8 mouse cellular contexts compared by ENCODE assay signal in genomic region chr11:70763582-70763935, GRCm38 (mm10). TPM values are rescaled to one million over a fixed set of nuclear protein-coding genes. Genes with fewer than 3 reads are reported as not detected.
A peak's percentile ranks its signal among the peaks of the same experiment; 100 is the strongest.
DNase-seq lines count a peak whose midpoint lies in the region; ATAC-seq and TF ChIP-seq lines count a peak whose summit lies in the region.

No protein-coding gene starts in this region.

- DNase-seq in lung, postnatal 0 days (ENCODE audit: low spot score): no peak
- DNase-seq in lung, postnatal 25 days (ENCODE audit: low spot score): no peak
- peak; percentile 21 for DNase-seq in kidney, postnatal 14 days
- no peak for DNase-seq in cerebellum, postnatal 4 days (ENCODE audit: low spot score in 2 of 2)
- DNase-seq in gastrocnemius, postnatal 10 days: no peak
- DNase-seq in frontal cortex, postnatal 10 days (ENCODE audit: low spot score in 2 of 2): no peak

- peak overlapping the region; percentile 63 for H3K4me3 ChIP-seq in lung, postnatal 0 days (ENCODE audit: low read depth, low read length)
- peak overlapping the region; percentile 45 for H3K4me3 ChIP-seq in embryonic fibroblast, embryonic 13.5 days (ENCODE audit: insufficient read depth, low read length)
- peak overlapping the region; percentile 71 for H3K4me3 ChIP-seq in olfactory bulb, adult 2 months (ENCODE audit: insufficient read depth, low read depth, low read length)

- WGBS in lung, postnatal 0 days: 25% methylated on average over 3 of the region's 3 CpGs
- 6% methylated on average over 3 of the region's 3 CpGs for whole genome bisulfite sequencing in olfactory bulb, adult 2 months

- peak overlapping the region; percentile 46; the same call in 1 of the 2 replicates for H3K9ac ChIP-seq in lung, postnatal 0 days (replicated peaks; ENCODE audit: low read depth)

- H3K4me2 ChIP-seq in lung, postnatal 0 days (replicated peaks; ENCODE audit: low read depth, low read length): peak overlapping the region; percentile 71

- no peaks in the 10 kb centered on the region for H3K4me1 ChIP-seq in lung, postnatal 0 days (ENCODE audit: insufficient read depth, low read depth, low read length)
- peaks cover 7% of the 10 kb centered on the region for H3K4me1 ChIP-seq in embryonic fibroblast, embryonic 13.5 days (ENCODE audit: control insufficient read depth, insufficient read depth, low read length)
- H3K4me1 ChIP-seq in olfactory bulb, adult 2 months (ENCODE audit: control insufficient read depth, insufficient read depth, low read length): peaks cover 6% of the 10 kb centered on the region

- no peak for TF ChIP-seq EP300 in lung, postnatal 0 days (IDR thresholded peaks at IDR 0.05)

- TF ChIP-seq POLR2A in embryonic fibroblast, embryonic 13.5 days (IDR thresholded peaks at IDR 0.05; ENCODE audit: low read depth, low read length): no peak; the same call in 1 of the 2 replicates
- TF ChIP-seq POLR2A in olfactory bulb, adult 2 months (IDR thresholded peaks at IDR 0.05; ENCODE audit: insufficient read depth, low read depth, low read length): no peak

- H3K36me3 ChIP-seq in lung, postnatal 0 days (ENCODE audit: insufficient read depth, low read length): no peaks in the 10 kb centered on the region

- no peak for TF ChIP-seq CTCF in lung, postnatal 0 days (IDR thresholded peaks at IDR 0.05)
- TF ChIP-seq CTCF in embryonic fibroblast, embryonic 13.5 days (IDR thresholded peaks at IDR 0.05; ENCODE audit: borderline replicate concordance, insufficient read depth, low read length): no peak
- no peak for TF ChIP-seq CTCF in olfactory bulb, adult 2 months (IDR thresholded peaks at IDR 0.05; ENCODE audit: insufficient read depth, low read depth, low read length)

- H3K9me3 ChIP-seq in lung, postnatal 0 days (ENCODE audit: low read length): no peaks in the 10 kb centered on the region

- H3K27ac ChIP-seq in lung, postnatal 0 days (ENCODE audit: low read length): 0 out of 2 replicates have a peak overlapping the region, but pooled peaks have one; percentile 69
- no peak overlapping the region for H3K27ac ChIP-seq in embryonic fibroblast, embryonic 13.5 days (ENCODE audit: insufficient read depth, low read length)
- H3K27ac ChIP-seq in olfactory bulb, adult 2 months (ENCODE audit: insufficient read depth, low read depth, low read length): peak overlapping the region; percentile 66

- no peaks in the 10 kb centered on the region for H3K27me3 ChIP-seq in lung, postnatal 0 days (replicated peaks; ENCODE audit: insufficient read depth, low read length)

- no peak for ATAC-seq in lung, postnatal 0 days

RNA-seq across cellular contexts. Expression of gene Zfp3, which starts 0.5 kb away (rescaled TPM):
- 3.5 and 3.6 TPM in 2 replicates for polyA plus RNA-seq in lung, postnatal 0 days (2015; fragmentation: Nextera tagmentation; extraction: Ambion mirVana)
- 1.5 and 2.5 TPM in 2 replicates for polyA plus RNA-seq in embryonic fibroblast, embryonic 13.5 days (2011; ENCODE audit: insufficient read length, low read depth, missing spikeins)
- polyA plus RNA-seq in olfactory bulb, adult 2 months (2012; ENCODE audit: insufficient read depth, insufficient read length, low replicate concordance, missing spikeins): not detected in 2 replicates
- total RNA-seq in gastrocnemius, postnatal 10 days (2021): 10 to 100 TPM; 11.6 to 12.4 TPM

RNA-seq across cellular contexts. Expression of gene Scimp, which starts 48.8 kb away (rescaled TPM):
- polyA plus RNA-seq in lung, postnatal 0 days (2015; fragmentation: Nextera tagmentation; extraction: Ambion mirVana): 0.96 and 2.1 TPM in 2 replicates
- polyA plus RNA-seq in embryonic fibroblast, embryonic 13.5 days (2011; ENCODE audit: insufficient read length, low read depth, missing spikeins): not detected in 2 replicates
- not detected in 2 replicates for polyA plus RNA-seq in olfactory bulb, adult 2 months (2012; ENCODE audit: insufficient read depth, insufficient read length, low replicate concordance, missing spikeins)
- not detected for total RNA-seq in gastrocnemius, postnatal 10 days (2021)
